Mouse (Mus musculus) 416B (cell line): ENCODE results near the gene Got1.
"Not testable (repeated sequence)": the region's sequence is repeated elsewhere in the genome, so short reads cannot be mapped to it uniquely, and the experiment has no call there.

Source experiments
- DNase-seq: peaks from one replicate; pipeline ENCODE4 v3.0.0; 2011; ENCODE audit warnings: low read depth

Got1 gene

GRCm38 (mm10) chr19:43521996-43522395, 2.4 kb downstream of the Got1 start:
- no peak for DNase-seq

GRCm38 (mm10) chr19:43521362-43521761, 3.0 kb downstream of the Got1 start:
- DNase-seq = no peak

GRCm38 (mm10) chr19:43520402-43520801, 4.0 kb downstream of the Got1 start:
- DNase-seq = no peak

GRCm38 (mm10) chr19:43519226-43519625, 5.2 kb downstream of the Got1 start:
- no peak for DNase-seq

- no peak for DNase-seq
Observed at GRCm38 (mm10) chr19:43518261-43518660, 6.1 kb downstream of the Got1 start.

GRCm38 (mm10) chr19:43517808-43518207, 6.6 kb downstream of the Got1 start:
- DNase-seq = no peak

- no peak for DNase-seq
Observed at GRCm38 (mm10) chr19:43517320-43517719, 7.1 kb downstream of the Got1 start.

- DNase-seq = no peak
Observed at GRCm38 (mm10) chr19:43516397-43517035, 7.9 kb downstream of the Got1 start.

GRCm38 (mm10) chr19:43515668-43516396, 8.6 kb downstream of the Got1 start:
- no peak for DNase-seq

GRCm38 (mm10) chr19:43513874-43514273, 10.5 kb downstream of the Got1 start:
- no peak for DNase-seq

GRCm38 (mm10) chr19:43511621-43512620, 12.5 kb downstream of the Got1 start:
- peak; percentile 7 for DNase-seq

- no peak for DNase-seq
Observed at GRCm38 (mm10) chr19:43510436-43511220, 13.8 kb downstream of the Got1 start.

GRCm38 (mm10) chr19:43505441-43505840, 19.0 kb downstream of the Got1 start:
- no peak for DNase-seq

GRCm38 (mm10) chr19:43503593-43503992, 20.8 kb downstream of the Got1 start:
- DNase-seq = not testable (repeated sequence)

GRCm38 (mm10) chr19:43502630-43503029, 21.8 kb downstream of the Got1 start:
- no peak for DNase-seq

GRCm38 (mm10) chr19:43498874-43499273, 25.5 kb downstream of the Got1 start:
- DNase-seq = no peak

- DNase-seq = no peak
Observed at GRCm38 (mm10) chr19:43497440-43497839, 27.0 kb downstream of the Got1 start.

- peak; percentile 59 for DNase-seq
Observed at GRCm38 (mm10) chr19:43495846-43496245, 28.6 kb downstream of the Got1 start.

- DNase-seq = no peak
Observed at GRCm38 (mm10) chr19:43494914-43495313, 29.5 kb downstream of the Got1 start.

GRCm38 (mm10) chr19:43493878-43494277, 30.5 kb downstream of the Got1 start:
- no peak for DNase-seq

GRCm38 (mm10) chr19:43493316-43493715, 31.1 kb downstream of the Got1 start:
- DNase-seq = not testable (repeated sequence)

GRCm38 (mm10) chr19:43487429-43487828, 37.0 kb downstream of the Got1 start:
- DNase-seq = peak; percentile 53
